Mouse (Mus musculus): ENCODE measurements around the gene Sgcd.

Sgcd gene

DNA sequence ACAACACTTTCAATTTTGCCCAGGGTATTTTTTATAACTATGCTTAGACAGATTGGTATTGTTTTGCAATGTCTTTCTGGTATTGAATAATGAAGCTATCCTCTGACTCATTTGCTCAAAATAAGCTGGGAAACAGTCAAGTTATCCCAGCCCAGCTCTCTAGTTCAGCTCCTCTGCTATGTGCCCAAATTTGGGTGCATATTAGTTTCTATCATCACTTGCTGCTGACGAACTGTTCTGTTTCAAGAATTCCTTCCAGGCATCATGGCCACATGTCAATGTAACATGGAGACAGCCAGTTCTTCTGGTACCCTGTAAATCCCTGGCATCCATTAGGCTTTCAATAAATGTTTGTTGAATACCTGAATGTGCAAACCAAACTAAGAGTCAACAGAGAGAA, 849.5 kb downstream of the Sgcd start:
- DNase-seq (ENCODE audit: low spot score): no peak

DNA sequence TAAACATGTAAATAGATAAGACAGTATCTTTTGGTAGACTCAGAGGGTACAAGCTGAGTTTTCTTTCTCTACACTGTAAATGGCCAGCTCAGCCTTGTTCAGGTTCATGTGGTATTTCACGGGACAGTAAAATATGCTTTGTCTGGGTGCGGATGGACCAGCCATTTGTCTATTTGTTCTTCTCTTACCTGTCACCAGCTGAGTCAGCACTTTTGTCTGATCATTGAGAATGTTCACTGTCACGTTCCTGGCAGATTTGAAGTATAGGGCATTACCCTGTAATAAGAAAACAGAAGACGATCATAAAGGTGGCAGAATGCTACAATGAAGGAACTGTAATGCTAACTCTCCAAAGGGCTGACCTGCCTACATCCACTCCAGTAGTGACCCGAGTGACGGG, 856.4 kb downstream of the Sgcd start:
- no peak for DNase-seq (ENCODE audit: low spot score)

DNA sequence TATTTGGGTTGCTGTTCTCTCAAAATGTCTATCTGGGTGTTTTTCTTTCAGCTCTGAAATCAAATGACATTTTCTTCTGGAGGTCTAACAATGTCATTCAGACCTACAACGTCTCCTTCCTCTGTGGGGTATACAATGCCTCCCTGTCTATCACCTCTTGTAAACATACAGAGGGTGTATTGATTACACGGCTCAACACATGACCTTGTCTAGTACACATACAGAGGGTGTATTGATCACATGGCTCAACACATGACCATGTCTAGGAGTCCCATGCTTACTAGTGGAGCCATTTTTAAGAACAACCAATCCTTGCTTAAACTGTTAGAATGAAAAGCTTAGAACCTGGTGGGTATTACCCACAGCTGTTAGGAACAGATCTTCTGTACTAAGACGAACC, 858.3 kb downstream of the Sgcd start:
- DNase-seq (ENCODE audit: low spot score): no peak

DNA sequence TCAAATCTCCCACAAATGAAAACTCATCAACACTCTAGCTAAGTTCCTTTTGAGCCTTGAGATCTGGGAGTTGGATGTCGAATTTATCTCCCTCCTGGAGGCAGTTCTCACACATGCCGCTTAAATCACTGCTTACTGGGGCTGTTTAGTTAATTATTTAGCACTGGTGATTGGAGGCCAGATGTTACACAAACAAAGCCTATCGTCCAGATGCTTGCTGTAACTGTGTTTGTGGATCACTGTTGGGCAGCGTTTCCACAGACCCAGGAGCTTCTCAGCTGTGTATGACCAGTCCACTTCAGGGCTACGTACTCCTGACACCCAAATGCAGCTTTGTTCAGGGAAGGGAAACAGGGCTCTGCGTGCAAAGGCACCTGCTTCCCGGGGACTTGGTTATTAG, 858.8 kb downstream of the Sgcd start:
- DNase-seq (ENCODE audit: low spot score): no peak

DNA sequence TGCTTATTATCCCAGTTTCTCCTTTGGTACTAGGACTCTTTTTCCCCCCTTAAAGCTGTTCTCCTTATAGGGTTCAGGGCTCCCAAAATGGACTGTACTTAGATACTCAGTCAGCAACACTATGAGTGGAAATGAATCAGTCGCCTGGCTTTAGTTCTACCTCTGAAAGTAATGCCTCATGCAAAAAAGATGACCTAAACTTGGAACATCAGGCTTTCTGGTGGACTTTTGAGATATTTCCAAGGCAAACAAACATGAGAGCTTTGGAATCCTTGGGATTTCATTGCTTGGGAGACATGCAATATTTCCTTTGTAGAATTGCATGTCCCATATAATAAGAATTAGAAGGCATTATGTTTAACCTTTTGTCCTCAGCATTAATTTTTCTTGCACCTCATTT, 859.6 kb downstream of the Sgcd start:
- DNase-seq (ENCODE audit: low spot score): no peak

DNA sequence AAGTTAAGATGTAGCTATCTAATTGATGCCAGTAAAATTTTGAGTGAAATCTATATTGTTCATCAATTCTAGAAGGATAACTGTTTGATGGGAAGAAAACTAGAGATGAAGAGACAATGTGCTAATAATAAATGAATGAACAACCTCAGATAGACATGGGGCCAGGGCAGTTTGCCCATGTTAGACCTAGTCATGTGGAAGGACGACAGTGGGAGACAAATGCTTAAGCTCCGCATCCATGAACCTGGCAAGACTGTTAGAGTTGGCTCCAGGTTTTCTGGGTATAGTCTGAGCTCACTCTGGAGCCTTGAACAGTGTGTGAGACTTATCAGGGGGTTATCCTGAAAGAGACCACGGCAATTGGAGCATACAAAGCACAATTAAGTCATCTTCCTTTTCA, 860.4 kb downstream of the Sgcd start:
- no peak for DNase-seq (ENCODE audit: low spot score)

DNA sequence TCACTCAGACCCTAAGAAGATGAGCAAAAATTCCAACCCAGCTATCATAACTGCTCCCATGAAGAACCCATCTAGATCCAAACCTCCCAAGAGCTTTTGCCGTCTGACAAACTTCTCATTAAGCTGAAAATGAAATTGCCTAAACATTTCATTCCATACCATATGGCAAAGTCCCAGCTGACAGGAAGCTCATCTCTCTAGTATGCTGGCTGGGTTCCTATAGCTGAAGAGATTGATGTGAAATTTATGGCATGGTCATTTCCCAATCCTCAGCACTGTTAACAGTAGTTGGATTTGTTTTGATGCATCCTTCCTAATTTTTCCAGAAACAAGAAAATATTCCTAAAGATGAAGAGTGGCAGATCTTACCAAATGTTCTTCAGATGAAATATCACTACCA, 867.9 kb downstream of the Sgcd start:
- DNase-seq (ENCODE audit: low spot score): no peak

DNA sequence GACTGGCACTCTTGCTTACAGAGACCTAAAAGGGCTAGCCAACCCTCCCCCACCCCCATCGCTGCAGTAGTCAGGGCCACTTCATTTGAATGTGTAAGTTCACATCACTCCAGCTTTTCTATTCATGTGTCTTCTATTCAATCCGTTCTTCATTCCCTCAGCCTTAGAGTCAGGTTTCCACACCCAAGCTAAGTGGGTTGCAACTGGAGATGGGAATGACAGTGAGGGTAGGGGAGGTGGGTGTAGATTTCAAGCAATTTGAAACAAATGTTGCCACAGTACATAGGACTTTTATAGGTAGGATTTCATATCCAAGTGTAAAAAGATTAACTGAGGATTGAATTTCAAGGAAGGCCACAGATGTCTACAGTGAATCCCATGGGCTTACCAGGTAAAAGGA, 870.9 kb downstream of the Sgcd start:
- DNase-seq (ENCODE audit: low spot score): no peak

DNA sequence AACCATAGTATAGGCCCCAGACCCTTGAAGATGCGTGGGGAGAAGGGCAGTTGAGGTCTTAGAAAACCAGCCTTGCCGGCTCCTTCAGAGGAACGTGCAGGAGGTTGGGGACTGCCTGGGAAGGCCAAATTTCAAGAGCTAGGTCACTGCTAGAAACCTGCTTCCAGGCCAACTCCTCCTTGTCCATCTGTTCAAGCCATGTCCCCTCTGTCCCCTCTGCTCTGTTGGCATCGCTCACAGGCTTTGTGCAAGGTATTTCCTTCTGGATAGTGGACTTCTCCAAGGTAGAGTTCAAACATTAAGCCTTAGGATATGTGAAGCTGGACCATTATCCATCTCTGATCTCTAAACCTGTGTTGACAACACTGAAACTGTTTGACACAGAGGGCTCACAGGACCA, 874.4 kb downstream of the Sgcd start:
- no peak for DNase-seq (ENCODE audit: low spot score)

DNA sequence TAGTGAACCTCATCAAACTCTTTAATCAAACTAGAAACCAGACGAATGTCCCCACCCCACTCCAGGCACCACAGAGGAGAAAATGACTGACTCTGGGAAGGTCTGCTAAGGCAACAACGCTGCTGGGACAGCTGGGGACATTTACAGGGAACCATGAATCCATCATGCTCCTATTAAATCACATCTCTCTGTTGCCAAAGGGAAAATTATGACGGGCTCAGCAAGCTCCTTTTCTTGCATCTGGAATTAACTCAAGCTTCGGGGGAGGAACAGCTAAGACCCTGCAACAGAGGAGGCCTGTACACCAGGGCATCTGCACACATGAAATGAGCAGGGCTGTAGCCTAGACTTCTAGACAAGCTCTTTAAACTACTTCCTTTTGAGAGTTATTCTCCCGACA, 875.7 kb downstream of the Sgcd start:
- DNase-seq (ENCODE audit: low spot score): no peak

DNA sequence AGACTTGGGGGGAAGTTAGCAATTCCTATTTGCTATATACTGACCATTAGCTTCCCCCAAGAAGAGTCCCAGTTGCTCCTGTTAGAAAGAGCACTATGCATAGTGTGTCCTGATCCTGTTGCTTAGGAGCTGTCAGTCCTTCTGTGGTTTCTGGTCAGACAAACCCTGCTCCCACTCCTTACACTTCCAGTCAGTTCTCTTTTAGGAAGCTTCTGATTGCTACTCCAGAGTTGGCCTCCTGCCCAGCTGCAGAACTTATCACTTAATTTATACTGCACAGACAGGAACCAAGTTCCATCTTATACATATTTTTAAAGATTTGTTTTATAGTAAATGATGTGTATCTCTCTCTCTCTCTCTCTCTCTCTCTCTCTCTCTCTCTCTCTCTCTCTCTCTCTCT, 878.5 kb downstream of the Sgcd start:
- DNase-seq (ENCODE audit: low spot score): no peak

DNA sequence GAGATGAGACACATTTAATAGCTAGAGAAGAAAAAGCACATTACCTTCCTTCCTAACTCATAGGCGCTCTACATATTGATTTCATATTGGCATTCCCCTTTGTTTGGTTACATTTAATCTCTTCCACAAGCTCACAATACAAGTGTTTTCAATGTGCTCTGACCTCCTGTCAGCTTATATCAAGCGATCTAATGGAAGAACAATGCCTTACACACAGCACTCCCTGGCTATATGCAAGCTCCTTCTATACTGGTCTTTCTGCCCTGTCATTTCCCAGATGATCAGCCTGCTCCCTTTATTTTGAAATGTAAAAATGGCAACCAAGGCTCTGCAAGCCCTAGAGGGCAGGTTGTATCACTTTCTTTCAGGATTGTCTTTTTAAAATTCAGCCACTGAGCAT, 881.1 kb downstream of the Sgcd start:
- DNase-seq (ENCODE audit: low spot score): no peak

DNA sequence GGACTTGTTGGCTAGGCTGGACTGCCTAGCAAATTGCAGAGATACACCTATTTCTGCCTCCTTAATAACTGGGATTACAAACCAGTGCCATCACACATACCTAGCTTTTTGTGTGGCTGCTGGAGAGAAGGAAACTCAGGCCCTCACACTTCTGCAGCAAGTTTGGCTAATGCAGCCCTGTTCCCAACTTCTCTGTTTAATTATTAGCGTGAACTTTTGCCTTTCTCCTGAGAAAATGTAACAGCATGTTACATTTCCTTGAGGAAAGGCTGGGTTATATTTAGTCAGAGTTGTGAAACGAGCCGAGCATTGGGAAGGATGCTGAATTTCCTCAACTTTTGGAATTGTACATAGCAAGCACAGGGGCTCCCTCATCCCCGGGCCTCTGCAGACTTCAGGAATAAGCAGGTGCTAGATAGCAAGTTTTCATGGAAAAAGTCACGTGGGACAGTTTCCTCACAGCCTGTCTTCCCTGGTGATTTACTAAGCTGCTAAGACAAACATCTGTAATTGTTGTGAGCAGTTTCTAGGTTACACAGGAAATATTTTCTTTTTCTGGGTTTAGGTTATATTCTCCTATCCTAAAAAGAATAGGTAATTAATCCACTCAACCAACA, 895.4 kb downstream of the Sgcd start:
- DNase-seq (ENCODE audit: low spot score): no peak

DNA sequence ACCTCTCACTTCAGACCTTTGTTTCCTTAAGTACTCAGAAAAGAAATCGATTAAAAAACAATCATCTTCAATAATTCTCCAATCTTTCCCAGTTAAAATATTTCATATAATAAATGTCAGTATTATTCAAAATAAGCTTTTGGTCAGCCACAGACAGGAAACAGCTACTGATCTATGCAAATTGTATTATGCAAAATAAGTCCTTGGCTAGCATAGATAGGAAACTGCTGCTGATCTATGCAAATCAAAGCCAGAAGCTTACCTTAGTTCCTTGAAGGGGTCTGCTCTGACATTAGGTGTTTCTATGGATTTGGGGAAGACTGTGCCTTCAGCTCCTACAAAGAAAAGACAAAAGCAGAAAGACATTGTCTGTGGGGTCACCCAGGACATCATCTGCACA, 906.3 kb downstream of the Sgcd start:
- no peak for DNase-seq (ENCODE audit: low spot score)

DNA sequence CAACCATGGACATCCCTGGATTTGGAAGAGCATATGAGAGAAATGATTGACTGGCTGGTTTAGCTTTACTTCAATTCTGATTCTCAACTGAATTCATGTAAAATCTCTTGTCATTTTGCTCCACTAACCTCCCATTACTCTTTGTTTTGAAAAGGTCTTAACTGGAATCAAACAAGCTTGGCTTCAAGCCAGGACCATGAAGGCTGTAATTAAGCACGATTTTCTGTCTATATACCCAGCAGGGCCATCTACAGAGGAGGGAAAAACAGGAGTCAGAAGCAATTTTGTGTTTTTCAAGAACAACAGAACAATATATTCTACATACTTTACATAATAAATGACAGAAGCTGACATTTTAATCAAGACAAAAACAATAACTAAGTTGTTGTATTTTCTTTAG, 915.2 kb downstream of the Sgcd start:
- no peak for DNase-seq (ENCODE audit: low spot score)

DNA sequence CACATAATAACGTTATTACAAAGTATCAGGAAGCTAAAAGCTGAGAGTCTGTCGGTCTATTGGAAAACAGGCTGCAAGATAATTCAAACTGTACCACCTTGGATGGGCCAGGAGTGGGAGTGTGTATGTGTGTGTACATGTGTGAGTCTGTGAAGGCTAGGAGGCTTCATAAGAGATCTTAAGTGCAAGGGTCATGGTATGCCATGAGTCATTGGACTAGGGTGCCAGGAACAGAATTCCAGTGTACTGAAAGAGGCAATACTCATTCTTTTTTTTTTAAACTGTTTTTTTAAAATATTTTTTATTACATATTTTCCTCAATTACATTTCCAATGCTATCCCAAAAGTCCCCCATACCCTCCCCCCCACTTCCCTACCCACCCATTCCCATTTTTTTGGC, 917.6 kb downstream of the Sgcd start:
- DNase-seq (ENCODE audit: low spot score): no peak

DNA sequence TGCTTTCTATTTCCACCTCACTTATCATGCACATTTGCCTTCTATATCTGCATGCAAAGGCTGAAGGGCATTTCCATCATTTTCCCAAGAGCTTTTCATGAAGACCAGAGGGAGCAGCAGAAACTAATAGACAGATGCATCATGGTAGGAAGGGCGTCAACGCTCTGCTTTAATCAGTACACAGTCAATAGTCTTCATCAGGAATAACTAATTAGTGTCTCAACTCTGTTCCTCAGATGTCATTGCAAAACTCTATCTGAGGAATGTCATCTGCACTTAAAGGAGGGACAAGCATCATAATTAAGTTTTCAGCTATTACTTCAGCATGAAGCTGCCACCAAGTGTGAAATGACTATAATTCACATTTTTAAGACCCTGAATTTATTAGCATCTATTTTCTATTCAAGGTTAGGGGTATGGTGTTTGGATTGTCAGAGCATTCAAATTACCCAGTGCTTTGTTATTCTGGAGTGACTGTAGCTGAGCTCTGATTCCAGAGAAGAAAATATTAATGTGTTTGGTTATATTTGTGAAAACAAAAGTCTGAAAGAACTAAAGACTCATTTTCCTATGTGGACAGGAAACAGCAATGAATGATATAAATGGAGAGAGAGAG, 918.9 kb downstream of the Sgcd start:
- DNase-seq (ENCODE audit: low spot score): no peak

DNA sequence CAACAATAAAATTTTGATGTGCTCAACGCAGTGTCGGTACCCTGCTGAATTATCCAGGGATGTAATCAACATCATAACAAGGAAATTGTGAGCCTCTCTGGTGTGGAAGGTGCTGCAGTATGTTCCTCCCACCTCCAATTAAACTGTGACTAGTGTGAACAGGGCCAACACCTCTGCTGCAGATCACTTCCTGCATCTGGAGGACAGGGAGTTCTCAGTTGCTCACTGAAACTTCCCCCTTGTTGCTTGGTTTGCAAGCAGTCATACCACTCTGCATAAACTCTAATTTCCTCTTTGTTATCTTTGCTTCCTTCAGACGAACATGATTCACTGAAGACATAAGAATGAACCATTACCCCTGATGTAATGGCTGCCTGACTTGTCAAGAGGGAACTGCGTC, 925.1 kb downstream of the Sgcd start:
- DNase-seq (ENCODE audit: low spot score): no peak

DNA sequence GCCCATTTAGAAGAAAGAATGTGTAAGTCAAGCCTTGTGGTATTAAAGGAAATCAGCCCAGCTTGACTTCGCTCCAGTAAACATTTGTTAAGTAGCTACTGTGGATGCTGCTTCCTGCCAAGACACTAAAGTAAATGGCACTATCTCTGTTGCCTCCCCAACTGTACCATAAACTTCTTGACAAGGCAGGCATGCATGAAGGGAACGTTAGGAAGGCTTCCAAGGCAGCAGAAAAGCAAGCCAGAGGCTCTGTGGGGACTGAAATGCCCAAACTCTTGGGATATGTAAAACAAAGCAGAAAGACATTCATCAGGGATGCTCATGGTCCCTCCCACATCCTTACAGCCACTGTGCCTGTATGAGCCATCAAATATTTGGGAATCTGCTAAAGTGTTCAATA, 938.4 kb downstream of the Sgcd start:
- no peak for DNase-seq (ENCODE audit: low spot score)

DNA sequence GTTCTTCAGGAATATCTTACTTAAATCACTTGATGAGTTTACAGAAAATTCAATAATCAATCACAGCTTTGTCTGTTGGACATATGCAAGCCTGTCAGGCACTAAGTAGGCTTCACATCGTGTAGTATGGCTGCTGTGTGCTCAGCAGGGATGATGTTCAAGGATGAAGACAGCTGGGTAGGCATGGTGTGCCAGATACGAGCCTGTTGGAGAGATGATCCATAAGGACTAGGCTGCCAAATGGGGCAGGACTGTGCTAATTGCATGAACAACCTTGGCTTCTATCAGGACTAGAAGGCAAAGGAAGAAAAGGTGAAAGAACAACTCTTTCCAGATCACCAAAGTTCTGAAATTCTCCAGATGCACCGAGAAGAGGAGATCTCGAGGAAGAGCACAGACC, 939.0 kb downstream of the Sgcd start:
- DNase-seq (ENCODE audit: low spot score): no peak

DNA sequence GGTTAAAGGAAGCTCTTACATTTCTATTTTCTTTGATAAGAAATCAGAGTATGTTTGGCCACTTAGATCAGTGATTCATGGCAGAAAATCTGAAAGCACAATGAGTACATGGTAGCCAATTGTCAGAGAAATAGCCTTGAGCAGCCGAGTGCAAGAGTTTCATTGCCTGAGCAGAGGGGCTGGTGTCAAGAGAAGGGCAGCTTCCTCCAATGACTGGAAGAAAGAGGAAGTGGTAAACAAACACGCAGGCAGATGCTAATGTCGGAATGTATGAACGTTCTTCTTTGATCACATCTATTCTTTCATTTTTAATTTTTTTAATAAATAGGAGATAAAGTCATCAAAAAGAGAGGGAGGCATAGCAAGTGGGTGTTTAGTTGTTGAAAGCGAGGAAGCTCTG, 956.5 kb downstream of the Sgcd start:
- no peak for DNase-seq (ENCODE audit: low spot score)

DNA sequence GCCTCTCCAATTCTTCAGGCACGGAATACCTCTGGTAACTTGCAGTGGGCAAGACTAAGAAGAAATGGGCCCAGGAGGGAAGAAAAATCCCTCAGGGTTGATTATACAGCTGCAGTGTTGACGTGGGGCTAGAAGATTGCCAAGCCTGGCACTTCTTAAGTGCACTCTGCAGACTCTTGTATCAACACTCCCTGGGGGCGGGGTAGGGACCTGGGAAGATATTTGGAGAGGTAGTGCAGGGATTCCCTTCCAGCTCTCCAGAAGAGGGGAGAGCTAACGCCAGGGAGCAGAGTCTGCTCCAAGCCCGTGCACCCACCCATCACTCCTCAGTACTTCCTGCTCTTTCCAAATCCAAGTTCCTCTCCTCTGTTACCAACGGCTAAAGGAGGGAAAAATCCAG, 967.9 kb downstream of the Sgcd start:
- DNase-seq (ENCODE audit: low spot score): no peak

DNA sequence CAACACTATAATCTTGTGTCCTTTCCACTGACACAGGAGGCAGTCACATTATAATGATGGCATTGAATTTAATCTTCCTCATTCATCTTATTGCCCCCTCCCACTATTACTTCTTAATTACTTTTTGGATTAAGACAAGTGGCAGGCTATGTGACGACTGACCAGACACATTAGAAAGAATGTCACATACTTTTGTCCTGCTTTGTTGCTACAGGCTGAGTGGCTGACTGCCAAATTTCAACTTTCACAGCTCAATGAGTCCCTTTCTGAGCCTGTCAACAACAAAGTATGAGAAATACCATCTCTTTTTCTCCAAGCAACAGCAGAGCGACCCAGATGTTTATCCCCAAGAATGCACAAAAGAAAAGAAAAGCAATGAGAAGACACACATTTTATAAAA, 970.6 kb downstream of the Sgcd start:
- no peak for DNase-seq (ENCODE audit: low spot score)

DNA sequence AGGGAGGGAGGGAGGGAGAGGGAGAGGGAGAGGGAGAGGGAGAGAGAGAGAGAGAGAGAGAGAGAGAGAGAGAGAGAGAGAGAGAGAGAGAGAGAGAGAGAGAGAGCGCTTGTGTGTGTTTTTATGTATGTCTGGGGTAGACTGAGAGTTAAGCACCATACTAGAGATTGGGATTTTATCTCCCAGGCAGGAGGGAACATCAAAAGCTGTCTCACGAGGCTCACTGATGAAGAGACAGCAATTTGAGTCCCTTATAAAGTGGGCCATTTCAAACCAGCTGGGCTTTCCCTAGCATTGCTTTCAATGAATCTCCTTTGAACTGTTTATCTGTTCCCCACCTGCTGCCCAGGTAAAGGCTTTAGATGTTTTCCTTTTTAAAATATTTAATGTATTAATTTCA, 973.1 kb downstream of the Sgcd start:
- DNase-seq (ENCODE audit: low spot score): no peak

DNA sequence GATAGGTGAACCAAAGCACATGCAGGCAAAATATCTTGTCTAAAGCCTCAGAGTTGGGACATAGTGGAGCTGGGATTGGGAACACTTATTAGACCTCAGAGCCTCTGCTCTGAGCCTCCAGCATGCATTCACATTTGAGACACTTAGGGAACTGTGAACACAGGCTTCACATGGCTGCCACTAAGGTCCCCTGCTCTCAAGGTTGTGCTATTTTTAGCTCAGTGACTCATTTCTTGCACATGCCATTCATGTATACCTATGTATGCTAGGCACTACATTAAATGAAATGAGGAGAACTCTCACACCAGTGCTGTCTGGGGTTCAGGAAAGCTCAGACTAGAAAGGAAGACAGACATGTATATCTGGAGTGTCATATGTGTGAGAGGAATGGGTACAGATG, 974.5 kb downstream of the Sgcd start:
- no peak for DNase-seq (ENCODE audit: low spot score)

Measured in left cerebral cortex, adult 11 months (tissue).